Mouse (Mus musculus) midbrain, postnatal 0 days (tissue): ENCODE measurements around the gene Mei1. TPM values are rescaled to one million over a fixed set of nuclear protein-coding genes. Genes with fewer than 3 reads are reported as not detected.

Experiments
- ATAC-seq: fragments of 200-750 bp; cut with Nextera tagmentation; 2 replicates; pipeline ENCODE4 v1.8.0; 2017; ENCODE audit warnings: moderate number of reproducible peaks, mild to moderate bottlenecking, moderate TSS enrichment, moderate library complexity; ENCODE audit not compliant: low FRiP score
- DNase-seq: peaks from one replicate; pipeline ENCODE4 v3.0.0-alpha.2; 2015; ENCODE audit warnings: low spot score
- H3K27ac ChIP-seq: fragments of 300-500 bp; sonication (generic); 2 replicates; pipeline ENCODE4 v1.5.1; 2014; ENCODE audit warnings: low read depth, mild to moderate bottlenecking, low read length, mixed read lengths
- H3K27me3 ChIP-seq: fragments of 300-500 bp; sonication (generic); 2 replicates; pipeline ENCODE4 v1.6.1; 2014; ENCODE audit warnings: low read length, control low read depth, mixed read lengths; ENCODE audit not compliant: insufficient read depth
- H3K36me3 ChIP-seq: fragments of 300-500 bp; sonication (generic); 2 replicates; pipeline ENCODE4 v1.6.1; 2014; ENCODE audit warnings: low read length, control low read depth, mixed read lengths; ENCODE audit not compliant: insufficient read depth
- H3K4me1 ChIP-seq: fragments of 300-500 bp; sonication (generic); 2 replicates; pipeline ENCODE4 v1.6.1; 2014; ENCODE audit warnings: mild to moderate bottlenecking, control low read depth, antibody characterized with exemption, low read length, mixed read lengths; ENCODE audit not compliant: insufficient read depth
- H3K4me2 ChIP-seq: fragments of 300-500 bp; sonication (generic); 2 replicates; pipeline ENCODE4 v1.6.1; 2014; ENCODE audit warnings: low read depth, mild to moderate bottlenecking, low read length, mixed read lengths; ENCODE audit not compliant: poor library complexity, severe bottlenecking
- H3K4me3 ChIP-seq: fragments of 300-500 bp; sonication (generic); 2 replicates; pipeline ENCODE4 v1.5.1; 2014; ENCODE audit warnings: low read depth, mild to moderate bottlenecking, low read length, moderate library complexity
- H3K9ac ChIP-seq: fragments of 300-500 bp; sonication (generic); replicated peaks from 2 replicates; pipeline ENCODE4 v1.6.1; 2014; ENCODE audit warnings: mild to moderate bottlenecking, low read length, moderate library complexity, mixed read lengths; ENCODE audit not compliant: poor library complexity, severe bottlenecking
- H3K9me3 ChIP-seq: fragments of 300-500 bp; sonication (generic); 2 replicates; pipeline ENCODE4 v1.6.1; 2016; ENCODE audit warnings: low read length, control low read depth
- CTCF ChIP-seq: IDR thresholded peaks from 2 replicates; pipeline ENCODE4 v1.5.1; 2016; ENCODE audit warnings: antibody characterized with exemption, mild to moderate bottlenecking
- WGBS: fragments of 180-500 bp; shearing (Covaris S2); extraction: QIAGEN DNeasy Blood & Tissue Kit; methylation state at CpG from one replicate; pipeline ENCODE4 v1.1.7; 2014; 5-methylcytosine and 5-hydroxymethylcytosine counted together
- polyA plus RNA-seq: library from polyadenylated mRNA; unstranded; fragments of >200 nt; fragmentation: Nextera tagmentation; extraction: Ambion mirVana; gene quantifications from 2 replicates; pipeline ENCODE4 v1.2.1, GENCODE M21; 2015
- total RNA-seq: library from RNA; depleted of rRNA; stranded (reverse); fragments of >200 nt; gene quantifications from 2 replicates; pipeline ENCODE4 v1.2.3, GENCODE M21; 2014; rRNA removed

The Mei1 gene
- total and polyA plus RNA-seq, 2 experiments from 2014 or later: 0.16 TPM; not detected in 1

- Histone ChIP-seq H3K36me3 (peaks cover 41% of the 10 kb centered on the region), H3K27ac (no peak overlapping the region), H3K4me2 (no peak overlapping the region), H3K9me3 (no peaks in the 10 kb centered on the region), H3K4me3 (no peak overlapping the region), H3K27me3 (no peaks in the 10 kb centered on the region), H3K4me1 (peaks cover 4% of the 10 kb centered on the region; the same call in 1 of the 2 replicates), H3K9ac (no peak overlapping the region)
- ATAC-seq (no peak), DNase-seq (no peak)
- 85% methylated on average over 5 of the region's 5 CpGs for WGBS
- TF ChIP-seq CTCF: no peak
These were observed 99.9 kb downstream of the Mei1 start for GRCm38 (mm10) chr15:82169671-82170070.

- ATAC-seq: no peak
- H3K4me3 ChIP-seq: no peak overlapping the region
- 86% methylated on average over 36 of the region's 36 CpGs for WGBS
- H3K36me3 ChIP-seq: peaks cover 51% of the 10 kb centered on the region
- peak; percentile 69 for DNase-seq
- H3K27ac ChIP-seq: no peak overlapping the region
- peaks cover 4% of the 10 kb centered on the region; the same call in 1 of the 2 replicates for H3K4me1 ChIP-seq
- no peaks in the 10 kb centered on the region for H3K9me3 ChIP-seq
- no peak overlapping the region for H3K4me2 ChIP-seq
- H3K27me3 ChIP-seq: no peaks in the 10 kb centered on the region
- TF ChIP-seq CTCF: no peak
- H3K9ac ChIP-seq: no peak overlapping the region
These were observed 100.9 kb downstream of the Mei1 start for GRCm38 (mm10) chr15:82170437-82171377.

GRCm38 (mm10) chr15:82172648-82173047 lies 102.9 kb downstream of the Mei1 start:
- no peak overlapping the region for H3K27ac ChIP-seq
- peak; percentile 61 for DNase-seq
- WGBS: 76% methylated on average over 8 of the region's 8 CpGs

GRCm38 (mm10) chr15:82175091-82175490 lies 105.3 kb downstream of the Mei1 start:
- DNase-seq: no peak
- Histone ChIP-seq H3K4me3 (no peak overlapping the region), H3K27me3 (no peaks in the 10 kb centered on the region), H3K36me3 (peaks cover 87% of the 10 kb centered on the region), H3K27ac (no peak overlapping the region), H3K4me1 (no peaks in the 10 kb centered on the region), H3K9ac (no peak overlapping the region), H3K9me3 (no peaks in the 10 kb centered on the region), H3K4me2 (no peak overlapping the region)
- WGBS: 95% methylated on average over 9 of the region's 9 CpGs
- ATAC-seq: no peak
- TF ChIP-seq CTCF: no peak

More at GRCm38 (mm10) chr15:82172648-82173047, 102.9 kb downstream of the Mei1 start:
- Histone ChIP-seq H3K36me3 (peaks cover 67% of the 10 kb centered on the region), H3K4me2 (no peak overlapping the region), H3K27me3 (no peaks in the 10 kb centered on the region), H3K4me1 (no peaks in the 10 kb centered on the region), H3K9me3 (no peaks in the 10 kb centered on the region), H3K9ac (no peak overlapping the region), H3K4me3 (no peak overlapping the region)
- no peak for ATAC-seq
- no peak for TF ChIP-seq CTCF

Other genes with a start within 250 kb of the Mei1 start
- 10.9 and 15.4 TPM in 2 replicates for gene Tob2, start 211.2 kb upstream of the Mei1 start, total RNA-seq
- 12.2 and 14.2 TPM in 2 replicates for gene Tob2, start 211.2 kb upstream of the Mei1 start, polyA plus RNA-seq
- gene Phf5a, start 198.1 kb upstream of the Mei1 start, total RNA-seq: 31.8 and 34.1 TPM in 2 replicates
- gene Phf5a, start 198.1 kb upstream of the Mei1 start, polyA plus RNA-seq: 107 and 118 TPM in 2 replicates
- 380 and 412 TPM in 2 replicates for gene Aco2, start 197.7 kb upstream of the Mei1 start, total RNA-seq
- gene Aco2, start 197.7 kb upstream of the Mei1 start, polyA plus RNA-seq: 257 and 279 TPM in 2 replicates
- 46.5 and 49.5 TPM in 2 replicates for gene Polr3h, start 143.8 kb upstream of the Mei1 start, total RNA-seq
- 77.0 and 80.3 TPM in 2 replicates for gene Polr3h, start 143.8 kb upstream of the Mei1 start, polyA plus RNA-seq
- 172 and 196 TPM in 2 replicates for gene Csdc2, start 133.2 kb upstream of the Mei1 start, total RNA-seq
- gene Csdc2, start 133.2 kb upstream of the Mei1 start, polyA plus RNA-seq: 323 and 327 TPM in 2 replicates
- gene Pmm1, start 109.1 kb upstream of the Mei1 start, total RNA-seq: 157 and 172 TPM in 2 replicates
- 122 and 134 TPM in 2 replicates for gene Pmm1, start 109.1 kb upstream of the Mei1 start, polyA plus RNA-seq
- gene 1700029P11Rik, start 89.5 kb upstream of the Mei1 start, total RNA-seq: not detected in 2 replicates
- not detected in 2 replicates for gene 1700029P11Rik, start 89.5 kb upstream of the Mei1 start, polyA plus RNA-seq
- gene Xrcc6, start 82.2 kb upstream of the Mei1 start, total RNA-seq: 25.6 and 28.3 TPM in 2 replicates
- 23.2 and 28.2 TPM in 2 replicates for gene Xrcc6, start 82.2 kb upstream of the Mei1 start, polyA plus RNA-seq
- 26.9 and 31.2 TPM in 2 replicates for gene Desi1, start 36.1 kb upstream of the Mei1 start, total RNA-seq
- 43.9 and 45.7 TPM in 2 replicates for gene Desi1, start 36.1 kb upstream of the Mei1 start, polyA plus RNA-seq
- 174 and 179 TPM in 2 replicates for gene Snu13, start 22.4 kb upstream of the Mei1 start, total RNA-seq
- gene Snu13, start 22.4 kb upstream of the Mei1 start, polyA plus RNA-seq: 242 and 274 TPM in 2 replicates
- gene 4930407I10Rik, start 10.8 kb upstream of the Mei1 start, total RNA-seq: 0.05 TPM in 1 of 2 replicates, not detected in the other
- not detected in 2 replicates for gene 4930407I10Rik, start 10.8 kb upstream of the Mei1 start, polyA plus RNA-seq
- 8.4 and 8.7 TPM in 2 replicates for gene Ccdc134, start 57.9 kb downstream of the Mei1 start, total RNA-seq
- 6.9 and 7.7 TPM in 2 replicates for gene Ccdc134, start 57.9 kb downstream of the Mei1 start, polyA plus RNA-seq
- 204 and 245 TPM in 2 replicates for gene Srebf2, start 77.2 kb downstream of the Mei1 start, total RNA-seq
- gene Srebf2, start 77.2 kb downstream of the Mei1 start, polyA plus RNA-seq: 141 and 150 TPM in 2 replicates
- gene Shisa8, start 142.8 kb downstream of the Mei1 start, total RNA-seq: 6.5 and 7.6 TPM in 2 replicates
- gene Shisa8, start 142.8 kb downstream of the Mei1 start, polyA plus RNA-seq: 1.6 and 2.2 TPM in 2 replicates
- gene Tnfrsf13c, start 154.4 kb downstream of the Mei1 start, total RNA-seq: 0.94 and 2.1 TPM in 2 replicates
- gene Tnfrsf13c, start 154.4 kb downstream of the Mei1 start, polyA plus RNA-seq: 0.18 and 0.27 TPM in 2 replicates
- 5.2 and 17.9 TPM in 2 replicates for gene Cenpm, start 174.8 kb downstream of the Mei1 start, total RNA-seq
- gene Cenpm, start 174.8 kb downstream of the Mei1 start, polyA plus RNA-seq: 10.2 TPM in 2 replicates
- 139 and 156 TPM in 2 replicates for gene 1500009C09Rik, start 182.4 kb downstream of the Mei1 start, total RNA-seq
- gene 1500009C09Rik, start 182.4 kb downstream of the Mei1 start, polyA plus RNA-seq: 15.4 and 17.9 TPM in 2 replicates
- 480 and 506 TPM in 2 replicates for gene Sept3, start 204.9 kb downstream of the Mei1 start, total RNA-seq
- 369 and 404 TPM in 2 replicates for gene Sept3, start 204.9 kb downstream of the Mei1 start, polyA plus RNA-seq
- gene Wbp2nl, start 229.0 kb downstream of the Mei1 start, total RNA-seq: 0.60 and 0.99 TPM in 2 replicates
- 0.11 and 0.23 TPM in 2 replicates for gene Wbp2nl, start 229.0 kb downstream of the Mei1 start, polyA plus RNA-seq